Mouse (Mus musculus): ENCODE results near the gene Baiap2l2.

The Baiap2l2 gene

DNA sequence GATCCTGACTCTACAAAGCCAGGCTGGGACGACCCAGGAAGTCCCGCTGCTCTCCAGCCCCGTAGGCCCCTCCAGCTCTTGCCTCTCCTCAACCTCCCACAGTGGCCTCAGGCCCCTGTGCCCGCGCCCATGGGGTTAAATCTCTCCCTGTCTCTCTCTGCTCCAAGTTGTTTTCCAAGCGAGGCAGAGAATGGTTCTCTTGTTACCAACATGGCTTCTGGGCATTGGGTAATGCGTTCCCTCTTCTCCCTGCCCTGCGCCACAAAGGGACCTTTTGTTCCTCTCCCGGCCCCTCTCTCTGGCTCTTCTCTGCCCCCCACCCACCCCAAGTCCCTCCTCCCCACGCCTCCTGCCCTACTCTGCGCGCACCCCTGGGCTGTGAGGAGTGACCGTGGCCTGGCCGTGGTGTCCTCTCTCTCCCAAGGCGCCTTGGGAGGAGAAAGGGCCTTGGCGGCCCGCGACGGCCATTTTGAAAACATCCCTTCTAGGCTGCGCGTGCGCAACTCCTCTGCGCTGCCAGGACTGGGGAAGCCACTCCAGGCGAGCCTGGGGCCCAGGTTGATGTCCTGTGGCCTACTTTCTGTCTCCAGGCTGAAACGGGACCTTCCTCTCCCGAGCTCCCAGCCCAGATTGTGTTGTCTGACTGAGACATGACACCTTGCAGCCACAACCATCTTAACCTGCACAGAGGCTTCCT is 72.4 kb downstream of the Baiap2l2 start:
- in situ Hi-C loops (cut with MboI), result no loop called here

DNA sequence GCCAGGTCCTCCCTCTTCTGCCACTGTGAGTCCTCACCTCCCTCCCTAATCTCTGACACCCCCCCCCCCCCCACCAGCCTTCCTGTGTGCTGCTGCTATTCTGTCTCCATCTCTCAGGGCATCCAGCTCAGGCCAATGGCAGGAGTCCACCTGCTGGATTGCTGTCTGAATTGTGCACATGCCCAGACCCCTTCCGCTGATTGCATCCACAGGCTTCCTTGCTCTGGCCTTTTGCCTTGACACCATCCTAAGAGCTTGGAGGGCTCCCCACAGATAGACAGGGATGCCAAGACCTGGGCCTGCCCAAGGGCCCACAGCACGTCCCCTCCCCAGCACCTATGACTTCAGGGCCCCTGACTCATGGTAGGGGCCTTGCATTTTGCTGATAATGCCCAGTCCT is 75.0 kb downstream of the Baiap2l2 start:
- in situ Hi-C loops (cut with MboI), result no loop called here

DNA sequence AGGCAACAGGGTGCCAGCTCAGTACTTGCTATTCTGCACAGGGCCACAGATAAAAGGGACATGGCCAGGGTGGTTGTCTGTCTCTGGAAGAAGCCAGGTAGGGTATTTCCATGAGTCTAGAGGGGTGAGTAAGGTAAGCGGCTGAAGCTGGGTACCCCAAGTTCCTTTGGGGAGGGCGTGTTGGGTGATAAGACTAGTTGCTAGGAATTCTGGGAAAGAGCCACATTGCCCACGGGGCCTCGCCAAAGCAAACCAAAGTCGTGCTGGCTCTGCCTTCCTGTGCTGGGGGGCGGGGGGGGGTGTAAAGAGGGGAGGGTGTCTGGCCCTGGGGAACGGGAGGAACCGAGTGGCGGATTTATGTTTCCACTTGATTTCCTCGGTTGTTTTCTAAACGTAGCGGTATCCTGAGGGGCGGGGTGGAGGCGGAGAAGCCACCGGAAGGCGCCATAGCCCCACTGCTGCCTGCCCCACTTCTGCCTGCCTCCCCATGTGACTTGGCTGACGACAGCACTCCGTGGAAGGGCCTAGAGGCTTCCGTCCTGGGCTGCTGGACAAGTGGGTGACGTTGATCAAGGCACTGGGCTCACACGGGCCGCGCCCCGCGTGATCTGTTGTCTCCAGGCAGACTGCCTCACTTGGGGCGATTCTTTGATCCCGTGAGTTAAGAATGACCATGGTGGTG is 76.4 kb downstream of the Baiap2l2 start:
- in situ Hi-C loops (cut with MboI), result no loop called here

DNA sequence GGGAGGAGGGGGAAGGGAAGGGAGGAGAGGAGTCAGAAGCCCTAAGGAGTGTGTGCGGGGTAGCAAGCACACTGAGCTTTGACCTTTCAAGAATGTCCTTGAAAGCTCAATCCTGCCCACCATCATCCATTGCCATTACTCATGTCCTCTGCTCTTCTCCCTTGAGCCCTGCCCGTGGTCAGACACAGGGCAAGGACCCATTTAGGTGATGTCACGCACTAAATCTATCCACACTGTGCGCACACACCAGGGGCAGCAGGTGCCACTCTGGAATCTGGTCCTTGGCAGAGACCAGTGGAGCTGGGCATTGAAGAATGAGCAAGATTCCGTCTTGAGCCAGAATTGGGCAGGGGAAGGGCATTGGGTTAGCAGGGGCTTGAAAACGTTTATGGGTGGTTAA is 77.1 kb downstream of the Baiap2l2 start:
- in situ Hi-C loops (cut with MboI), result no loop called here

Data from mature B cell (primary cell).